Mouse (Mus musculus): ENCODE measurements at regions not wholly inside any gene's neighbourhood (a gene's known extent, or its start where the extent isn't known, plus 50 kb on each side); places are given as distances from the start of the nearest gene placed in this dataset.

DNA sequence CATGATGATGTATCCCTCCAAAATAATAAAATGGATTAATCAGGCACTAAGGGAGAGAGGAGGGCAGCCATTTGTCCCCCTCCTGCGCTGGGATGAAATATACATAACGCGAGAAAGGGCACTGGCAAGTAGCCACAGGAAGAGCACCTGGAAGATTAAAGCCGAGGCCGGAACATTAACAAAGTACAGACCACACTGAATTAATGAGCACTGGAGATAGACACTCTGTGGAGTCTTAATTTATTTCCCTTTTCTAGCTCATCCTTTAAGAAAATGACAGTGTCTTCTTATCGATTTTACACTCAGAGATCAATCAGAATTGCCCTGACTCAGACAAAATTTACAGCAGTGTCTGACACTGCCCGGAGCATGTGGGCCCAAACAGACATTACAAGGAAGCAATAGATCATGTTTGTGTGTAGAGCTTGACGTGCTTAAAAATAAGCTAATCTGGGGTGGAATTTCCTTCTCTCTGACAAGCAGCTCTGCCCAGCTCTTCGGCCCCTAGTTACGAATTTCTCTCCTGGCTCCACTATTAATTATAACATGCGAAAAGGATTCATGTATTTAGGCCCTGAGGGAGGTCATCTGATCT, 143.0 kb upstream of the Sp8 start:
- no peak overlapping the region for H3K9ac ChIP-seq
- peaks cover 7% of the 10 kb centered on the region; the same call in 1 of the 2 replicates for H3K4me1 ChIP-seq
- no peak overlapping the region for H3K27ac ChIP-seq
- no peak overlapping the region for H3K4me3 ChIP-seq (replicated peaks)
- WGBS: 70% methylated on average over 11 of the region's 11 CpGs
- H3K9me3 ChIP-seq: no peaks in the 10 kb centered on the region
- H3K36me3 ChIP-seq (replicated peaks): no peaks in the 10 kb centered on the region
- H3K27me3 ChIP-seq: peaks cover 14% of the 10 kb centered on the region; the same call in 1 of the 2 replicates
- ATAC-seq (ENCODE audit: low FRiP score): no peak
- no peak overlapping the region for H3K4me2 ChIP-seq

DNA sequence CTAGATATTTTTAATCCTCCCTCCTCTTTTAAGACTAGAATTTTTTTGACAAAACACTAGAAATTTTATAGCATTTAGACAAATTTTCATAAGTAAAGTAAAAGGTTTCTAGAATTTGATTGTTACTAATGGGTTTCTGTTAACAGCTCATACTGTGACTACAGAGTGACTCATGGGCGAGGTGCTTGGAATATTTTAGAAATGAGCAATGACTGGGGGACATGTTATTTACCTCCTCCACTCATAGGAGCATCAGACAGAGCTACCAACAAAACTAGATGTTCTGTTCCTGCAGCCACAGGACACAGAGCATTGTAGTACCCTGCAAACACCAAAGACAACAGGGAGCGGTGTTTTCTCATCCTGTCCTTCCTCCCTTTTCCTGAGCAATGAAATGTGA, 144.3 kb upstream of the Sp8 start:
- Histone ChIP-seq H3K4me1 (peaks cover 7% of the 10 kb centered on the region; the same call in 1 of the 2 replicates), H3K27me3 (peaks cover 14% of the 10 kb centered on the region; the same call in 1 of the 2 replicates), H3K9ac (no peak overlapping the region), H3K9me3 (no peaks in the 10 kb centered on the region), H3K4me2 (no peak overlapping the region), H3K36me3 (replicated peaks) (no peaks in the 10 kb centered on the region), H3K27ac (no peak overlapping the region), H3K4me3 (replicated peaks) (no peak overlapping the region)
- ATAC-seq (ENCODE audit: low FRiP score): no peak
- 87% methylated on average over 2 of the region's 2 CpGs for WGBS

- Histone ChIP-seq H3K4me1 (peaks cover 2% of the 10 kb centered on the region; the same call in 1 of the 2 replicates), H3K27ac (no peak overlapping the region), H3K36me3 (replicated peaks) (no peaks in the 10 kb centered on the region), H3K4me3 (replicated peaks) (no peak overlapping the region), H3K27me3 (peaks cover 6% of the 10 kb centered on the region; the same call in 1 of the 2 replicates), H3K9me3 (no peaks in the 10 kb centered on the region), H3K9ac (no peak overlapping the region), H3K4me2 (no peak overlapping the region)
- no peak for ATAC-seq (ENCODE audit: low FRiP score)
Observed at GRCm38 (mm10) chr12:118698110-118698509, 148.0 kb upstream of the Sp8 start.

- no peak overlapping the region for H3K27ac ChIP-seq
- H3K4me3 ChIP-seq (replicated peaks): no peak overlapping the region
- H3K27me3 ChIP-seq: no peaks in the 10 kb centered on the region
- WGBS: 95% methylated on average over 2 of the region's 2 CpGs
- no peak overlapping the region for H3K9ac ChIP-seq
- H3K4me2 ChIP-seq: no peak overlapping the region
- ATAC-seq (ENCODE audit: low FRiP score): no peak
- H3K4me1 ChIP-seq: no peaks in the 10 kb centered on the region
- H3K9me3 ChIP-seq: no peaks in the 10 kb centered on the region
- no peaks in the 10 kb centered on the region for H3K36me3 ChIP-seq (replicated peaks)
Observed at GRCm38 (mm10) chr12:118694701-118695100, 151.4 kb upstream of the Sp8 start.

GRCm38 (mm10) chr12:118682902-118683301, 163.2 kb upstream of the Sp8 start:
- 93% methylated on average over 1 of the region's 1 CpGs for WGBS
- ATAC-seq (ENCODE audit: low FRiP score): no peak
- H3K4me2 ChIP-seq: no peak overlapping the region
- no peaks in the 10 kb centered on the region for H3K9me3 ChIP-seq
- H3K27me3 ChIP-seq: no peaks in the 10 kb centered on the region
- no peak overlapping the region for H3K27ac ChIP-seq
- H3K9ac ChIP-seq: no peak overlapping the region
- no peak overlapping the region for H3K4me3 ChIP-seq (replicated peaks)
- H3K36me3 ChIP-seq (replicated peaks): no peaks in the 10 kb centered on the region
- H3K4me1 ChIP-seq: no peaks in the 10 kb centered on the region

GRCm38 (mm10) chr12:118677989-118678388, 168.1 kb upstream of the Sp8 start:
- WGBS: 77% methylated on average over 4 of the region's 4 CpGs
- H3K27ac ChIP-seq: no peak overlapping the region
- ATAC-seq (ENCODE audit: low FRiP score): no peak
- H3K27me3 ChIP-seq: no peaks in the 10 kb centered on the region
- no peaks in the 10 kb centered on the region for H3K4me1 ChIP-seq
- H3K4me3 ChIP-seq (replicated peaks): no peak overlapping the region
- H3K9ac ChIP-seq: no peak overlapping the region
- no peaks in the 10 kb centered on the region for H3K9me3 ChIP-seq
- H3K4me2 ChIP-seq: no peak overlapping the region
- no peaks in the 10 kb centered on the region for H3K36me3 ChIP-seq (replicated peaks)

DNA sequence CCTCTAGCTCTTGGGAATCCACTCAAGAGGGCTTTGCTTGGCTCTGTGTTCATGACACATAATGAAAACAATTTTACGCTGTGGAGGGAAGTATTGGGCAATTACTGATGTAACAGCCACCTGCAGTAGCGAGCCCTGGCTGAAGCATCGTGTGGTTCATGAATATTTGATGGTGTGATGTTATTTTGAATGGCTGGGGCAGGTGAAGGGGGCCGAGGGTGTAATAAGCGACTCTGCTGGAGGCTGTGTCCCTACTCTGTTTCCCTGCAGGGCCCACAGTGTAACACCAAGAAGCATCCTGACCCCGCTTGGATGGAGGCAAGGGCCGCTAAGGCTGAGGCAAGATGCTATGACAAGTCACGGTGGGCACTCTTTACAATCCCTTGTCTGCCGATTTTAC, 184.6 kb upstream of the Sp8 start:
- peaks cover 52% of the 10 kb centered on the region for H3K27me3 ChIP-seq
- H3K9me3 ChIP-seq: no peaks in the 10 kb centered on the region
- peak; percentile 79 for ATAC-seq (ENCODE audit: low FRiP score)
- H3K4me2 ChIP-seq: peak overlapping the region; percentile 43
- no peaks in the 10 kb centered on the region for H3K36me3 ChIP-seq (replicated peaks)
- H3K4me3 ChIP-seq (replicated peaks): no peak overlapping the region
- H3K4me1 ChIP-seq: peaks cover 29% of the 10 kb centered on the region
- no peak overlapping the region for H3K9ac ChIP-seq
- WGBS: 2% methylated on average over 9 of the region's 9 CpGs
- H3K27ac ChIP-seq: peak overlapping the region; percentile 69

- H3K9ac ChIP-seq: no peak overlapping the region
- no peaks in the 10 kb centered on the region for H3K36me3 ChIP-seq (replicated peaks)
- no peaks in the 10 kb centered on the region for H3K9me3 ChIP-seq
- peaks cover 52% of the 10 kb centered on the region for H3K27me3 ChIP-seq
- H3K4me1 ChIP-seq: peaks cover 29% of the 10 kb centered on the region
- H3K27ac ChIP-seq: peak overlapping the region; percentile 0
- H3K4me2 ChIP-seq: peak overlapping the region; percentile 43
- ATAC-seq (ENCODE audit: low FRiP score): peak; percentile 73
- 1% methylated on average over 5 of the region's 5 CpGs for WGBS
- H3K4me3 ChIP-seq (replicated peaks): no peak overlapping the region
Observed at GRCm38 (mm10) chr12:118661214-118661486, 185.0 kb upstream of the Sp8 start.

GRCm38 (mm10) chr12:118660384-118661213, 185.5 kb upstream of the Sp8 start:
- H3K27me3 ChIP-seq: peaks cover 52% of the 10 kb centered on the region
- no peaks in the 10 kb centered on the region for H3K9me3 ChIP-seq
- peak overlapping the region; percentile 0 for H3K27ac ChIP-seq
- under 1% methylated on average over 12 of the region's 12 CpGs for WGBS
- no peak overlapping the region for H3K9ac ChIP-seq
- peak overlapping the region; percentile 43 for H3K4me2 ChIP-seq
- peaks cover 29% of the 10 kb centered on the region for H3K4me1 ChIP-seq
- peak; percentile 49 for ATAC-seq (ENCODE audit: low FRiP score)
- no peak overlapping the region; the same call in 1 of the 2 replicates for H3K4me3 ChIP-seq (replicated peaks)
- H3K36me3 ChIP-seq (replicated peaks): no peaks in the 10 kb centered on the region

DNA sequence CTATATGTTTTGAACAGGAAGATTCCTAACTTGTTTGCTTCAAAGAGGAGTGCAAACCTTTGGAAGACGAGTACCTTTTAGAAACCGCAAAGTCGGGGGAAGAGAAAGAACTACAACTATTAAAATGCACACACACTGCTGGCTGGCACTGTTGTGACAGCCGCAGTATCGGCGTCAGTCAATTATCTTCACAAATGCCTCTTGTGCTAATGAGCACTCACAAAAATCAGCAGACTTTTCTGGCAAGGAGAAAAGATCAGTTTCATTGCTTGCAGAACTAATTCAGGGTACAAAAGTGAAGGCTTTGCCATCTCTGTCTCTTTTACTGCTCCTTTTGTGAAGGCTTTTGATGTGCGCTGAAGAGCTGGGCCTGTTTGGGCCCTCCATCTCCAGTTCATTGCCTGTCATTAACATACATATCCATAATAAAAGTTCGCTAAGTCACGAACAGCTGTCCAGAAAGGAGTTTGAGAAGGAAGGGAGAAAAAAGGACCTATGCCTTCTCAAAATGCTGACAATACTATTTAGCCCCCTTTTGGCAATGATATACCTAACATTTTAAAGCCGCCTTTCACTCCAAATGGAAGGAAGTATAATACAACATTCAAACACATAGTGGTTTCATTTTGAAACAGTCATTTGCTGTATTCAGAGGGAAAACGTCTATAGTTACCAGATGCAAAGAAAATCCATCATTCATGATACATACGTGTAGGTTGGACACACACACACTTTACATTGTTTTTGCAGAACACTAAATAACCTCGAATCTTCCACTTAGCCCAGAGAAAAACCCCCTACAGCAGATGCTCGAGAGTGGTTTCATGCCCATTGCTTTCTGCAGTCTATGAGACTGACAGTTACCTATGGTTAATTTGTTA, 186.6 kb upstream of the Sp8 start:
- H3K27me3 ChIP-seq: peaks cover 59% of the 10 kb centered on the region
- no peak overlapping the region for H3K9ac ChIP-seq
- WGBS: 7% methylated on average over 14 of the region's 14 CpGs
- H3K36me3 ChIP-seq (replicated peaks): no peaks in the 10 kb centered on the region
- ATAC-seq (ENCODE audit: low FRiP score): peak; percentile 51; the same call in 1 of the 2 replicates
- peak overlapping the region; percentile 30 for H3K4me2 ChIP-seq
- H3K4me1 ChIP-seq: peaks cover 29% of the 10 kb centered on the region
- no peaks in the 10 kb centered on the region for H3K9me3 ChIP-seq
- H3K4me3 ChIP-seq (replicated peaks): no peak overlapping the region
- H3K27ac ChIP-seq: 0 out of 2 replicates have a peak overlapping the region, but pooled peaks have one; percentile 3

GRCm38 (mm10) chr12:118650483-118651160, 195.5 kb upstream of the Sp8 start:
- peak; percentile 74 for ATAC-seq (ENCODE audit: low FRiP score)
- 0 out of 2 replicates have a peak overlapping the region, but pooled peaks have one; percentile 31 for H3K27ac ChIP-seq
- no peak overlapping the region for H3K4me3 ChIP-seq (replicated peaks)
- H3K9me3 ChIP-seq: 0 out of 2 replicates have a peak, but pooled peaks cover 8% of the 10 kb centered on the region
- H3K27me3 ChIP-seq: peaks cover 69% of the 10 kb centered on the region
- no peak overlapping the region for H3K4me2 ChIP-seq
- H3K4me1 ChIP-seq: peaks cover 45% of the 10 kb centered on the region
- H3K36me3 ChIP-seq (replicated peaks): no peaks in the 10 kb centered on the region
- H3K9ac ChIP-seq: no peak overlapping the region
- WGBS: 5% methylated on average over 4 of the region's 4 CpGs
